Mouse (Mus musculus) right cerebral cortex, postnatal 25 days (tissue): ENCODE data around the gene Abo.
"Not testable (repeated sequence)": the region's sequence is repeated elsewhere in the genome, so short reads cannot be mapped to it uniquely, and the experiment has no call there.

ENCODE experiments used
- DNase-seq: peaks from one replicate; pipeline ENCODE4 v3.0.0; 2022

Abo gene

GRCm38 (mm10) chr2:26864879-26865278, at the start of gene Abo:
TSS of gene Abo (minus strand) at chr2:26864979.
- DNase-seq = no peak

- DNase-seq = no peak
These were observed 49.6 kb upstream of the Abo start for GRCm38 (mm10) chr2:26914148-26914941.

- DNase-seq = no peak
These were observed 48.8 kb upstream of the Abo start for GRCm38 (mm10) chr2:26913416-26914147.

GRCm38 (mm10) chr2:26912253-26912770, 47.5 kb upstream of the Abo start:
- DNase-seq = no peak

- no peak for DNase-seq
These were observed 46.4 kb upstream of the Abo start for GRCm38 (mm10) chr2:26910994-26911765.

GRCm38 (mm10) chr2:26910124-26910993, 45.6 kb upstream of the Abo start, which contains the start of the genes Med22 and Rpl7a:
TSS of gene Med22 (minus strand) at chr2:26910677.
TSS of gene Rpl7a (plus strand) at chr2:26910764.
- peak; percentile 99 for DNase-seq

- DNase-seq = no peak
These were observed 44.6 kb upstream of the Abo start for GRCm38 (mm10) chr2:26909387-26909784.

- no peak for DNase-seq
These were observed 44.1 kb upstream of the Abo start for GRCm38 (mm10) chr2:26908710-26909386.

- DNase-seq = no peak
These were observed 42.3 kb upstream of the Abo start for GRCm38 (mm10) chr2:26907109-26907508.

- no peak for DNase-seq
These were observed 41.7 kb upstream of the Abo start for GRCm38 (mm10) chr2:26906431-26906830.

- no peak for DNase-seq
These were observed 41.2 kb upstream of the Abo start for GRCm38 (mm10) chr2:26905936-26906335.

GRCm38 (mm10) chr2:26903311-26903710, 38.5 kb upstream of the Abo start:
- DNase-seq = no peak

GRCm38 (mm10) chr2:26902467-26903220, 37.9 kb upstream of the Abo start, which contains the start of gene Surf6:
TSS of gene Surf6 (minus strand) at chr2:26902879.
- DNase-seq = peak; percentile 96

- DNase-seq = no peak
These were observed 37.1 kb upstream of the Abo start for GRCm38 (mm10) chr2:26901834-26902400.

GRCm38 (mm10) chr2:26900731-26901130, 36.0 kb upstream of the Abo start:
- DNase-seq = no peak

- DNase-seq = no peak
These were observed 31.1 kb upstream of the Abo start for GRCm38 (mm10) chr2:26895898-26896297.

- DNase-seq = not testable (repeated sequence)
These were observed 21.4 kb upstream of the Abo start for GRCm38 (mm10) chr2:26886170-26886569.

- not testable (repeated sequence) for DNase-seq
These were observed 20.8 kb upstream of the Abo start for GRCm38 (mm10) chr2:26885541-26885940.

GRCm38 (mm10) chr2:26878571-26878970, 13.8 kb upstream of the Abo start:
- no peak for DNase-seq

GRCm38 (mm10) chr2:26870666-26871065, 5.9 kb upstream of the Abo start:
- DNase-seq = no peak
